Mouse (Mus musculus): ENCODE results near the gene Zfand3.

Gene Zfand3

DNA sequence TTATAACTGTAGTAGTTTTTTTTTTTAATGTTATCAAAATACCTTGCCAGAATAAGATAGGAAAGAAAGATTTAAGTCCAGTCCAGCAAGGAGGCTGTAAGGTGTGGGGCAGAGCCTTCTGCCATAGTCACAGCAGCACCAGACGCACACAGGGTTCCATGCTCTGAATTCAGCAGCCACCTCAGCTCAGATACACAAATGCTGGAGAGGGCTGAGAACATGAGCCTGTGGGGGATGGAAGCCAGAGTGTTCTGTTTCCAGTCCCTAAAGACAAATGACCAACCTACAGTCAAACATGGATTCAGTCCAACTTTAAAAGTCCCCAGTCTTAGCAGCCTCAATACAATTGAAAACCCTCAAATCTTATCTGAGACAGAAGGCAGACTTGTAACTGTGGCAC lies 150.3 kb downstream of the Zfand3 start:
- no peak for DNase-seq (ENCODE audit: low spot score)

DNA sequence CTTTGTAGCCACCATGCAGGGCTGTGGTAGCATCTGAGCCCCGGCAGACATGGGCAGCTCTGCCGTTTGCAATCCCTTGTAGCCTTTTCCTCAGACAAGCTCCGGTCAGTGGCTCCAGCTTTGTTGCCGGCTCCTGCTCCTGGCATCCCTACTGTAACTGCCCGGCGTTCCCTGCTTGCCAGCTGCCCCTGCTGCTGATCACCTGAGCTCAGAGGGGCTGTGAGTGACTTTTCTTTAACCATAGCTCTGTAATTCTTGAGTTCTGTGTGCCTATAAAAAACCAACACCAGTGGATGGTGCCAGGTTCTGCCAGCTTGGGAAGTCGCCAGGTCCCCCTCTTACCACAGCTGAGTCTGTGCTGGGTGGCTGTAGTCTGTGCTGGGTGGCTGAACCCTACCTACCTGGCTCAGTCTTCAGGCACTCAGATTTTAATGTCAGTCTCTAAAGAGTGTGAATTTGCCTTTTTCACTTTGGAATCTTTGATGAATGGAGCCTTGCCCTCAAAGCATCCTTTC lies 150.9 kb downstream of the Zfand3 start:
- DNase-seq (ENCODE audit: low spot score): no peak

DNA sequence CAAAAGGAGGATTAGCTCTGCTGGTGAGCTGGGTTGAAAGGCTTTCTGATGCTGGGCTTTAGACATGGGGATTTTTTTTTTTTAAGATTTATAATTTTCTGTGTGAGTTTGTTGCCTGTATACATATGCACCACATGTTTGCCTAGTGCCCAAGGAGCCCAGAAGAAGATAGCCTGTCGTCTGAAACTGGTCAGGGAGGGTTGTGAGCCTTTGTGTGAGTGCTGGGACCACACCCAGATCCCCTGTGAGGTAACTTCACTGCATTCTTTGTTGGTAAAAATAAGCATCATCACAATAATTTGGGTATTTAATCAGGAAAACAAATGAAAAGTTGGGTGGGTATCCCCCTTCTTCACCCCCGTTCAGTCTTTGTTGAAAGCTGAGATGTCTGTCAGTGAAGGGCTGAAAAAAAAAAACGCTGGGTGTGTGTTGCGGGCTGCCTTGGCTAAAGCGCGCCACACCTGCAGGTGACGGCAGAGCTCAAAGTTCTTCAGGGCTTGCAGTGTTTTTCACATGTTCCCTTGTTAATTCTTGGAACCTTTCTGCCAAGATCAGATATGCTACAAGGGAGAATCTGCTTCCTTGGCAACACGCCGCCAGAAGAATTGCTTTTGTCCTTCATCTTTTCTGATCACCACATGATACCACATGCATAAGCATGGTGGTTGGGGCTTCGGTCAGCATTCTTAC lies 154.0 kb downstream of the Zfand3 start:
- DNase-seq (ENCODE audit: low spot score): no peak

DNA sequence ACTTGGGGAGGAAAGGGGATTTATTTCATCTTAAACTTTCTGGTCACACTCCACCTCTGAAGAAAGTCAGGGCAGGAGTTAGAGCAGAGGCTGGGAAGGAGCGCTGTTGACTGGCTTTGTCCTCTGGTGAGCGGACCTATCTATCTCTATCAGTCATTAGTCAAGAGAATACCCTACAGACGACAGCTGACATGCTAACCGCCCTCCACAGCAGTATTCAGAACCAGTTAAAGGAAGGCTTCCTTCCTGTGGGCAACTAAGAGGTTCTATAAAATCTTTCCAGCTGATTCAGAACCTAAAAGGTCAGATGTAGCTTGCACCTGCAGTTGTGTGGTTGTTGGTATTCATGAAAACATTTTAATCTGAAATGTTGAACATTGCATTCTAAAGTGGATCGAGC lies 154.8 kb downstream of the Zfand3 start:
- DNase-seq (ENCODE audit: low spot score): no peak

DNA sequence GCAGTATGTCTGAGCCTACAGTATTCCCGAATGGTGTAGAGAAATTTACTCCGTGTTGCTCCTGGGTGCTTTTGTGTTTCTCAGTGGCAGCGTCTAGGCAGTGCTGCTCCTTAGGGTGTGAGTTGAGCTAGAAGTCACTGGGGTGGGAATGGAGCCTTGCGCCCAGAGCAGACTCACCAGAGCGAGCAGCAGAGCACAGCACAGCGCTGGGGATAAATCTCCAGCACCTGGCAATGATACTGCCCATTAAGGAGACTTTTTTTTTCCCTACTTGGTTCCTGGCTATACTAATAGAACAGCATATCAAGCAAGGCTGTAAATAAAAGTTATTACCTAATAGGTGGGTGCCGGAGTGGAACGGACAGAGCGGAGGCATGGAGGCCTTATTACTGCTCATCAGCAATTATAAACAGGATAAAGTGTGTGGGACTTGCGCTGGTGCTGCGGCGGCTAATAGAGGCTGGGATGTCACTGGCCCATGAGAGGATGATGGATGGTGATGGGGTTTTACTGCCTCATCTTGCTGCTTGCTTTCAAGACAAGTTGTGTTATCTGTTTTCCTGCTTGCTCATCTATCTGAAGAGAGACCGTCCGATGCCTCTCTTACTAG lies 156.4 kb downstream of the Zfand3 start:
- no peak for DNase-seq (ENCODE audit: low spot score)

DNA sequence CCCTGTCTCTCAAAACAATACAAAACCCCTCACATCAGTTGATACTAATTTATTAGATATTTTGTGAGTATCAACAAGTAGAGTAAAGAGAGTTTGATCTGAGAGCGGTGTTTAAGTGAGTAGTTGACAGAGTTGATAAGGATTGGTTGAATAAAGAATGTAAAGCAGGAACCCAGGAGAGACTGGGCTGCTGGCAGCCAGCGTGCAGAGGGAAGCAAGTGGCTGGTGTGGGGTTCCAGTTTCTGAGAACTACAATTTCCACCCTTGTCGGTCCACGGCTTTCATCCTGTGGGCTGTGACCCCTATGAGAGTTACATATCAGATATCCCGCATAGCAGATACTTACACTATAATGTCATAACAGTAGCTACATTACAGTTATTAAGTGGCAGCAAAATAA lies 158.4 kb downstream of the Zfand3 start:
- DNase-seq (ENCODE audit: low spot score): no peak

DNA sequence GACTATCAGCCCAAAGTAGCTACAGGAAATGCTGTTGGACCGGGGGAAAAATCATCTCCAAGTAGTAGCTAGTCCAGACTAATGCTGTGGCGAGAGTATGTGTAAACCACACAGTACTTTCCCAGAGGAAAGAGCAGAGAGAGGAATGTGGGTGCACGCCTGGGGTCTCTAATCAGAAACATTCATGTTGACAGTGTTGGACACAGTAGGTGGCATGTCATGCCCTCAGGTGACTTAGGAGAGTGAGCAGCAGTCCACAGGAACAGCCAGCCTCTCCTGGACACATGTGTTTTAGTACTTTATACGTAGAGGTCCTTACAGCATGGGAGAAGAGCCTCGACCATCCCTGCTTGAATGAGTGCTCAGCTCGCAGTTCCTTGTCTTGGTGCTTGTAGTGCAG lies 159.3 kb downstream of the Zfand3 start:
- no peak for DNase-seq (ENCODE audit: low spot score)

DNA sequence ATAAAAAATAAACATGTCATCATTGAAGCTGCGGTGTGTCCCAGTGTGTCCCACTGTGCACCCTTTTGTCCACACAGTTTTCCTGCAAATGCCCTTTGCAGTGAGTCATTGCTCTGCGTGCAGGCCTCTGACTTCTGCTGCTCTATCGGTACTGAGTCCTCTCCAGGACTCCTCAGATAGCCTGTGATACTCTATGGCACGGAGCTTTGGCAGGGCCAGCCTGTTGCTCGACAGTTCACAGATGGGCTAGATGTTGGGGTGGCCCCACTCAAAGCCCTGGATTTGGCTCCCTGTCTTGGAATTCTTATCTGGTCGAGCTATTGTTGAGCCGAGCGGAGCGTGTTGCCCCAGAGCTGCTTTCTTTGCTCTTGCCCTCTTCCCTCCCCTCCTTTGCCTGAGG lies 160.3 kb downstream of the Zfand3 start:
- DNase-seq (ENCODE audit: low spot score): no peak

DNA sequence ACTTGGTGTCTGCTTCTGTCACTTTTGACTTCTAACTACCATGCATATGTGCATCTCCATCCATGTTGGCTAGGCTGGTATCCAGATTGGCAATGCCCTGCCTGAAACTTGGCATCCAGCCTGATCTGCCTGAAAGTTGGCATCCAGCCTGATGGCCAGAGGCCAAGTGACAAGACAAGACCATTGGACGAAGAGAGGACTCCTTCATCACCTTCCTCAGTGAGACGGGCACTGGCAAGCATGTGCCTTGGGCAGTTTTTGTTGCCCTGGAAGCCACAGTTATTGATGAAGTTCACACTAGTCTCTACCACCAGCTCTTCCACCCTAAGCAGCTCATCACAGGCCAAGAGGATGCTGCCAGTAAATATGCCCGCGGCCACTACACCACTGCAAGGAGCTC lies 172.9 kb downstream of the Zfand3 start:
- no peak for DNase-seq (ENCODE audit: low spot score)

DNA sequence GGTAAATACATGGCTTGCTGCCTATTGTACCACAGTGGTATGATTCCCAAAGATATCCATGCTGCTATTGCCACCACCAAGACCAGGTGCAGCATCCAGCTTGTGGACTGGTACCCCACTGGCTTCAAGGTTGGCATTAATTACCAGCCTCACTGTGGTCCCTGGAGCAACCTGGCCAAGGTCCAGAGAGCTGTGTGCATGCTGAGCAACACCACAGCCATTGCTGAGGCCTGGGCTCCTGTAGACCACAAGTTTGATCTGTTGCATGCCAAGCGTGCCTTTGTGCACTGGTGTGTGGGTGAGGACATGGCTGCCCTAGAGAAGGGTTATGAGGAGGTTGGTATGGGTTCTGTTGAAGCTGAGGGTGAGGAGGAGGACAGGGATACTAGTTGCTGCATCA lies 173.9 kb downstream of the Zfand3 start:
- no peak for DNase-seq (ENCODE audit: low spot score)

DNA sequence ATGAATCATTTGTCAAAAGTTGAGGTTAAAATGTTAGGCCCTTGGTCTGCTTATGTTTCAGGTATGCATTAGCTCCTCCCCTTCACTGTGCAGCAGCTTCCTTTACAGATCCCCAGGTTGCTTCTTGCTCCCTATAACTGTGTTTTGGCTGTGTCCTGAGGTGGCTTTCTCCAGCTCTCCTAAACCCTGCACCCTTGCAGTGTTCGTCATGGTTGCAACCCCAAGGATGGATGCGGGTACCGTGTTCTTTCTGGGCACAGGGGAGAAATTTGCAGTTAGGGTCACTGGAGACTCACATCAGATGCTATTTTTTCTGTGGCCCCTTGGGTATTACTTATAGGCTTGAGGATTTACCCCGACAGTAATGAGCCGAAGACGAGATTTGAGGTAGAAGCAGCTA lies 175.7 kb downstream of the Zfand3 start:
- DNase-seq (ENCODE audit: low spot score): no peak

DNA sequence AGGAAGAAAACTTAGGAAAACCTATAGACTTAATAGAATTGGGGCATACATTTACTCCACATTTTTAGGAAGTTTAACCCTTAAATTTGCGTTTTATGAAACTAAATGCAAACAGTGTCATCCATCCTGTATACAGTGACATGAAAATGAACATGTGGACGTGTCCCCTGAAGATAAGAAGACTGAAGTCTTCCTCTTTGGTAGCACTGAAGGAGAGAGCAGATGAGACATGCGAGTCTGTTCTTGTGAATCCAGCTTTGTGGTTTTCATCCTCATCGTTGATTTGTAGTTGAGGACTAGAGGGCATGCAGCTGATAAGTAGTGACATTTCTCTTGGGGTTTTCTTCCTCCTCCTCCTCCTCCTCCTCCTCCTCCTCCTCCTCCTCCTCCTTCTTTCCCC lies 177.0 kb downstream of the Zfand3 start:
- DNase-seq (ENCODE audit: low spot score): no peak

DNA sequence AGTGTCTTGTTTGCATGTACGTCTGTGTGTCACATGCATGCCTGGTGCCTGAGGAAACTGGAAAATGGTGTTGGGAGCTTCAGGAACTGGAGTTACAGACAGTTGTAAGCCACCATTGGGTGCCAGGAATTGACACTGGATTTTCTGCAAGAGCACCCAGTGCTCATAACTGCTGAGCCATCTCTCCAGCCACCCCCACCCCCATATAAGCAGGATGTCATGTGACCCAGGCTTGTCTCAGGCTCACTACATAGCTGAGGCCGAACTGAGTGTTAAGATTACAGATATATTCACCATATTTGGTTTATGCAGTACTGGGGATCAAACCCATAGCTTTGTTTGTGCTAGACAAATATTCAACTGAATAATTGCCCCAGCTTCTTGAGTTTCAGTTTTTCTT lies 177.5 kb downstream of the Zfand3 start:
- no peak for DNase-seq (ENCODE audit: low spot score)

DNA sequence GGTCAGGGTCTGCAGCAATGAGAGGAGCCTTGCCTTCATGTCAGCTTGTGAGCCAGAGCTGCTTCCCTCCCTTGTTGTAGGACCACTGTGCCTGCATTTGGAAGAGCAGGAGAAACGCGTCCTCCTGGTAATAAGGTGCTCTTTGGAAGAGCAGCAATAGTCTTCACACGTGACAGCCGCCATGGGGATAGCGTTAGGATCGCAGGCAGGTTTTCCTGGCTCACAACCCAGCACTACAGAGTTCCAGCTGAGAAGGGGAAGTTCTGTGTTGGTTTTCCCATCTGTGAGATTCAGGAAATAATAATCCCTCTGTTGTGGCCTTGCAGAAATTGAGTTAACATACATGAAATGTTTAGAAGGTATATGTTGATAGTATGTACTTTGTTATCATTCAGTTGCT lies 179.0 kb downstream of the Zfand3 start:
- no peak for DNase-seq (ENCODE audit: low spot score)

DNA sequence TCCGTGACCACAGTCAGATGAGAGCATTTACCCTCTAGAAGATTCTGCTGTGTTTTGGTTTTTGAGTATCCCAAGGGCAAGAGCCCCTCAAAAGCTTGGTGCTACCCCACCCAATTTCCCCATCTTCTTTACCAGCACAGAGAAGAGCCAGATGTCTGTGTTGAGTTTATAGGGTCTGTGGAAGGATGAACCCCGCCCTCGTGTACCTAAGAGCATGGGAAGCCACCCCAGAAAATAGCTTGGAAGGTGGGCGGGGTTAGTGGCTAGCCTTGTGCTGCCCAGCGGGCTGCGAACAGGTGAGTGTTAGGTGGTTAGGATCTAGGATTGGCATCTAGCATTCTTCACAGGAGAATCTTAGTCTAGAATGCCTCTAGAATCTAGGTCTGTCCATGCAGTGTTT lies 182.6 kb downstream of the Zfand3 start:
- no peak for DNase-seq (ENCODE audit: low spot score)

DNA sequence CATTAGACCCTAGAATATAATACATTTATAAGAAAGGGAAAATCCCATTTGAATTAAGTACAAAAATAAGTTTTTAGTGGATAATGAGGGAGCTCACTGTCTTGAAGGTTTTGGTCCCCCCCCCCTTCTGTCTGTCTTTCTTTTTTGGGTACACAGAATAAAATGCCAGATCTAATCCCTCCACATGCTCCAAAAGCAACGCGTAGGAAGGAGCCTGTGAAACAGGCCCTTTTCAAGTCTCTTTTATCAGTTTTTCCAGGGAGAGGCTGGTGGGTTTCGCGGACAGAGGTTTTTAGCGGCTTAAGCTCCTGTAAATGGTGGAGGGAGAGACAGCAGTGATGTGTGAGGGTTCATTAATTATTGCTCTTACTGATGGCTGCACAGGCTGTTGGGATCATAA lies 183.0 kb downstream of the Zfand3 start:
- DNase-seq (ENCODE audit: low spot score): no peak

DNA sequence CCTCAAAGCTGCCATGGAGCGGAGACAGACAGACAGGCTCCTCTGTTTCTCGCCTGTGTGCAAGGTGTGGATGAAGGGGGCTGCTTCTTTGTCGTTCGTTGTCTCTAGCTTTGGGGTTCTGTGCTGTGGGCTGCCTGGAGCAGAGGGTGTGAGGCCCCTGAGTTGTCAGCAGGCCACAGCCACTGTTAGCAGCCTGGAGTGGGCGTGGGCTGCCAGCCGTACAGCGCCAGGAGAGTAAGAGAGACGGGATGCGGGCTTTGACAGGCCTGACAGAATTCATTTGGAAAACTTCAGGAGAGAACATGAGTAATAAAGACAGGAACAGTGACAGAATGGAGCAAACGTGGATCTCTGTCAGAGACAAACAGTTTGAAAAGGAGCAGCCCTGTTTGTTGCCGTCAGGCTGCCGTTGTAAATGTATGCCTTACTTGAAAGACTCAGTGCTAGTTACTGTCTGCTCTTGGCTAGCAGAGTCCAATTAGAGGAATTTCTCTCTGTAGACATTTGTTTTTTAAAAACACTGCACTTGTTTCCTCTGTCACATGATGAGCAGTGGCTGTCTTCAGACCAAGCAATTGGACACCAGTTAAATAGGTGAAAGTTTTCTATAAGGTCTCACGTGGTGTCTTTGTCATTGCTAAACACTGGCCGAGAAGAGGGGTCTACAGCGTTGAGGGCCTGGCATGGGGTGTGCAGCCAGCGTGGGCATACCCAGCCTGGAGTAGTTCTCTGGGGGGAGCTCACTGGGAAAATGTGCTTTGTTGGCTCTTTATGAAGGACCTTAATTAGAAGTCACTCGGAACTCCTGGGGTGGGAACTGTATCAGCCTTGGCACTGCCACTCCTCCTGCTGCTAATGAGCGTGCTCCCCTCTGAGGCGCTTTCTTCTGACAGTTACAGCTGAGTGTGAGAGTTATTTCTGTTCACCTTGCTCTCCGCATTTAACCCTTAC lies 183.8 kb downstream of the Zfand3 start:
- DNase-seq (ENCODE audit: low spot score): no peak

DNA sequence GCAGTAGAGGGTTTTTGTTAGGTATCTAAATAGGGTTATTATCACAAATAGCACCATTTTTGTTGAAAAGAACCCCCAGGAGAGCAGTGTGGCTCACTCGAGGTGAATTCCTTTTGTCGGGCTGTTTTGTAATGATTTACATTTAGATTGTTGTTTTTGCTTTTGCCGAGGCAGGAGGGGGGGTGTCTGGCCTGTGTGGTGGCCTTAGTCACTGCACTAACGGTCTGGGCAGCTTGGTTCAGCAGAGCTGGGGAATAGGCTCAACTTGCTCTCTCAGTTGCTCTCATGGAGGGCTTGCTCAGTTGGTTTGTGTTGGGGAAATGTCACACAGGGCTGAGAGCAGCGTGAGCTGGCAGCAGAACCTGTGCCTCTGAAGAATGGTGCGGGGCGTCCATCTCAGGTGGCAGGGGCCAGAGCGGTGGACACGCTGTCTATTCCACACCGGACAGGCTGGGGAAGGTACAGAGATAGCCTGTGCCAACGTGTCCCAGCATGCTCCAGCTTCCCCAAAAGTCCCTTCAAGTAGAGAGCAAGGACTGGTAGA lies 186.6 kb downstream of the Zfand3 start:
- DNase-seq (ENCODE audit: low spot score): no peak

DNA sequence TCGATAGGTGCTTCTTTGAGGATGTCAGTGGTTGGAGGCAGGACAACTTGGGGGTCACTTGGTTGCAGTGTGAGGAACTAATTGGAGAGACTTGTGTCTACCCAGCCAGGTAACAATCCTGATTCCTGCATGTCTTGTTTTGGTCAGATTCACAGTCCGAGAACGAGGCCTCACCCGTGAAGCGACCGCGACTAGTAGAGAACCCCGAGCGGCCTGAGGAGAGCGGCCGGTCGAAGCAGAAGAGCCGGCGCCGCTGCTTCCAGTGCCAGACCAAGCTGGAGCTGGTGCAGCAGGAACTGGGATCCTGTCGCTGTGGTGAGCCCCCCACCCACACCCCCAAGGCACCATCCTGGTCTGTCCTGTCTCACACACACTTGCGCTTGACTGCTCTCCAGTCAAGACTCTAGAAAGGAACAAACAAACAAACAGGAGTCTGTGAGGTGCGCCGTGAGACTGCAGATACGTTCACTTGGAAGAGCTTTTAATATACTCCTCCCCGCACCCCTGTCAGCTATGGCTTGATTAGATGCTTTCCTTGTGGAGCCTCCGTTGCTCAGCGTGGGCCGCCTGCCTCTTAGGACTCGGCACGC lies 188.0 kb downstream of the Zfand3 start:
- peak; percentile 2 for DNase-seq (ENCODE audit: low spot score)

DNA sequence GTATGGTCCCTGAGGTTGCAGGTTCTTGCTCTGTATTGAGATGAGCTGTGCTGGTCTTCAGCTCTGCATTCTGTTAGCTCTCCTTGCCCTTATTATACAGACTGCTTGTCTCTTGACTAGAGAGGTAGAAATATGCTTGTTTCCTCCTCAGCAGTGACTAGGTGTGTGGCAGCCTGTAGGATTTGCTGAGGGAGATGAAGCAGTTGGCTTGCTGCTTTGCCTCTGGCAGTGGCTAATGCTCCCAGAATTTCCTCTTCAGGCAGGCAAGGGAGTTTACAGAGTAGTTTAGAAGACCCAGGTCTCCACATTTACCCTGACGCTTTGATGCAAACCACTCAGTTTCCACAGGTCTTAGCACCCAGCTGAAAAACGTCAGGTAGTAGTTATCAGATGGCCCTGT lies 189.1 kb downstream of the Zfand3 start:
- DNase-seq (ENCODE audit: low spot score): peak; percentile 1

DNA sequence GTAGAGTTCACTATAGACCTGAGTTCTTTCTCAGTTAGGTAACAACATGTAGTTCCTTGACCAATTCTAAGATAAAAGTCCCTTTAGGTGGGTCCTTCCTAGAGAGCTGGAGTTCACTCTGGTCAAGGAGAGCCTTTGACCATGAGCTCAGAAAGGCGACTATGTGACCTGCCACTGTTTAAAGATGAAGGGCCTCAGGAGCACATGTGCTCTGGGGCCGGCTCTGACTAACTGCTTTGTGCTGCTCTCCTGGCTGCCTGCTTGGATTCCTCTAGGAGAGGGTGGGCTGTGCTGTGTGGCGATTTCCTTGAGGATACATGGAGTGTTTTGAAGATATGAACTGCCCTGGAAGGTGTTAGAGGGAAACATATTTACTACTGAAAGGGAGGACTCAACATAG lies 189.6 kb downstream of the Zfand3 start:
- peak; percentile 2 for DNase-seq (ENCODE audit: low spot score)

All from urinary bladder, postnatal 14 days (tissue).